Mouse (Mus musculus) stomach, postnatal 0 days (tissue): Measurements from ENCODE around the gene Chfr.

ENCODE experiments used
- CTCF ChIP-seq: IDR thresholded peaks from 2 replicates; pipeline ENCODE4 v1.5.1; 2016; ENCODE audit warnings: antibody characterized with exemption, low read depth, mild to moderate bottlenecking, moderate library complexity
- EP300 ChIP-seq: optimal IDR thresholded peaks from 2 replicates; pipeline ENCODE3; 2016; ENCODE audit warnings: antibody characterized with exemption

- TF ChIP-seq CTCF (no peak), EP300 (no peak)
Measured at GRCm38 (mm10) chr5:110102853-110103625, 32.6 kb upstream of the Chfr start.
